Mouse (Mus musculus) induced T-regulatory cell, adult 2 months (primary cell): ENCODE measurements around the gene Naa35.
A peak's percentile ranks its signal among the peaks of the same experiment; 100 is the strongest.

Source experiments
- DNase-seq: peaks from one replicate; pipeline ENCODE4 v3.0.0-alpha.2; 2012; ENCODE audit warnings: low read depth

Naa35 gene

DNA sequence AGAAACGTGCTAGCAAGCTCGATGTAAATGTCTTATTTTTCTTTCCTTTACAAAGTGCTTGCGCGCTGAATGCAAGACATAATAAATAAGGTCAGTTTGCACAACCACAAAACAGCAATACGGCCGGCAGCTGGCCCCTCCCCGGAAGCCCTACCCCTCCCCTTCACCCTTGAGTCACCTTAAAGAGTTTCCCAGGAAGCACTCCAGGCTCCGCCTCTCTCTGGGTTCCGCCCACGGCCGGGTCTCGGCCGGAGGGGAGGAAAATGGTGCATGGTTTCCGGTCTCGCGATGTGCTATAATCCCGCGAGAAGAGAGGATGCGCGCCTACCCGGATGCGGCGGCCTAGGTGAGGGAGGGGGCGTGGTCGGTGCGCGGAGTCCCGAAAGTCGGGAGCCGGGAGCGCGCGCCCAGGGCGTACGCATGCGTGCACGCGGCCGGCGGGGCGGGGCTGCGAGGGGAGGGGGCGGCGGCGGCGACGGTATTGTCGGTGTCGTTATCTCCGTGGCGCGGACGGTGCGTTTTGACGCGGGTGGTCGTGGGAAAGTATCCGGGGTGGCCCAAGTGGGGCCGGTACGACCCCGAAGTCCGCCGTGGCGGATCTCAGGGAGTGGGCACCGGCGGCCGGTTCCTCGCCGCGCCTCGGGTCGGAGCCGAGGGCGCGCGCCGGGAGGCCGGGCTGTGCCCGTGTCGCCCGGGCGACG lies at the start of gene Naa35, which contains the start of gene Agtpbp1:
Naa35 (plus strand) TSS at position 313 of the 701 bp plus-strand sequence.
Agtpbp1 (minus strand) TSS at position 281 of the 701 bp plus-strand sequence.
- peak; percentile 100 for DNase-seq

GRCm38 (mm10) chr13:59535746-59536145 lies 49.3 kb upstream of the Naa35 start:
- no peak for DNase-seq

- DNase-seq = no peak
These were observed 48.4 kb upstream of the Naa35 start for GRCm38 (mm10) chr13:59536631-59537030.

DNA sequence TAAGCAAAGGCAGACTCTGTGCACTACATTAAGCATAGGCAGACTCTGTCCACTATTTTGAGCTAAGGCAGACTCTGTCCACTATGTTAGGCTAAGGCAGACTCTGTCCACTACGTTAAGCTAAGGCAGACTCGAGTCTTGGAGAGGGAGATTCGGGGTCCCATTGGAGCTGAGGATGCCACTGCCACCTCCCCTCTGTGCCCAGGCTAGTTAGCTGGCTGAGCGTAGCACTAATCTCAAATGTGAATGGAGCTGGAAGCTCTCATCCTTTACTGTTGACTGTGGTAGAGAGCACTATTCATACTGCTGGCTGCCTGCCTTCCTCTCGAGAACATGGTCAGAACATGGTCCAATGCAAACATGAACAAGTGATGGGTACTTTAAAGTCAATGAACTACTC lies 46.4 kb upstream of the Naa35 start:
- no peak for DNase-seq

DNA sequence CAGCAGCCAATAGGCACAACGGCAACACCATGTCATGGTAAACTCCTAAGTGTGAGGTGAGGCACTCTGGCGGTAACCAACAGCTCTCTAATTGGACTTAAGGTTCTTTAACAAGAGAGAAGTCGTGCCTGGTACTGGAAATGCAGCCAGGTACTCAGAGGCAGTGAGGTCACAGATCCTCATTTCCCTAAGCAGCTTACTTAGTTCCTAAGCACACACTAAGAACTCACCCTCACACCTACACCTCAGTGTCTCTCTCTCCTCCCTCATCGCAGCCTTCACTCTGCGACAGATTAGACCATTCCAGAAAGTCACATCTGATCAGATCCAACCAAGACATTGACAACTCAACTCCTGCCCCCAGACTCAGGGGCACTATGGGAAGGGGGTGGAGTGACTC lies 45.0 kb upstream of the Naa35 start:
- DNase-seq = no peak

GRCm38 (mm10) chr13:59542411-59542810 lies 42.6 kb upstream of the Naa35 start:
- no peak for DNase-seq

- no peak for DNase-seq
These were observed 38.0 kb upstream of the Naa35 start for GRCm38 (mm10) chr13:59547091-59547490.

DNA sequence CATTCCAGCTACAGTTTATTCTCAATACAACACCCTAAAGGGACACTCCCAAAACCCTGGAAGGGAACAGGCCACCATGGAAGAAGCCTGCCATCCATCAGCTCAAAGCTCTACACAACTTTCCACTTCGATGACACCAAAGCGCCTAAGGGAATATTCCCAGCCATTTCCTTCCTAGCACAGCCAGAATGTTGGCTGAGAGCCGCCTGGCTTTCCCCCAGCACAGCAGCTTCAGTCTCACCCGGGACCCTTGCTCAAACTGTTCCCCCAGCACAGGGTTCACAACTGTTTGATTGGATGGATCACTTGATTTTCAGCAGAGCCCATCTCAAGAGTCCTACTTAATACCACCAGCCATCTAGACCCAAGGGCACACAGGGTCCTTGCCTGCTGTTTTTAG lies 37.3 kb upstream of the Naa35 start:
- no peak for DNase-seq

- no peak for DNase-seq
These were observed 35.7 kb upstream of the Naa35 start for GRCm38 (mm10) chr13:59549318-59549798.

GRCm38 (mm10) chr13:59552286-59552685 lies 32.8 kb upstream of the Naa35 start:
- DNase-seq = no peak

- no peak for DNase-seq
These were observed 32.3 kb upstream of the Naa35 start for GRCm38 (mm10) chr13:59552751-59553150.

GRCm38 (mm10) chr13:59554772-59555505 lies 30.1 kb upstream of the Naa35 start:
- DNase-seq = no peak

- DNase-seq = no peak
These were observed 29.4 kb upstream of the Naa35 start for GRCm38 (mm10) chr13:59555613-59556192.

- peak; percentile 68 for DNase-seq
These were observed 28.4 kb upstream of the Naa35 start for GRCm38 (mm10) chr13:59556670-59557069.

- DNase-seq = peak; percentile 94
These were observed 27.7 kb upstream of the Naa35 start for GRCm38 (mm10) chr13:59557185-59557985.

- DNase-seq = no peak
These were observed 26.3 kb upstream of the Naa35 start for GRCm38 (mm10) chr13:59558776-59559175.

- DNase-seq = no peak
These were observed 22.6 kb upstream of the Naa35 start for GRCm38 (mm10) chr13:59562471-59562870.

DNA sequence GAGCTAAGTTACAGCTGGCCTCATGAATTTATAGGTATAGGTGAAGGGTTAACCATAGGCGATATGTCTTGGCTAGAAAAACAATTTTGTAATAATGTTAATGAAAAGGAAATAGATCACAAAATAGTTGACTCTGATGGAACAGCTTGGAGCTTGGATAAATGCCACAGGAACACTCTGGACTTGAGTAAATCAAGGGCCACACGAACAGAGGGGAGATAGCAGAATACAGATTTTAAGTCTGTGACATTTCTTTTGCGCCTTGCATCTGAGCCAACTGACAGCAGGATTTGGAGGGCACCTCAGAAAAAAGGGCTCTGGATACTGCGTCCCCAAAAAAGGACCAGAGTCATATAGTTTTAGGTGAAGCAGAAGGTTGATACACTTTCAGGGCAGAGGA lies 20.6 kb upstream of the Naa35 start:
- DNase-seq = no peak

DNA sequence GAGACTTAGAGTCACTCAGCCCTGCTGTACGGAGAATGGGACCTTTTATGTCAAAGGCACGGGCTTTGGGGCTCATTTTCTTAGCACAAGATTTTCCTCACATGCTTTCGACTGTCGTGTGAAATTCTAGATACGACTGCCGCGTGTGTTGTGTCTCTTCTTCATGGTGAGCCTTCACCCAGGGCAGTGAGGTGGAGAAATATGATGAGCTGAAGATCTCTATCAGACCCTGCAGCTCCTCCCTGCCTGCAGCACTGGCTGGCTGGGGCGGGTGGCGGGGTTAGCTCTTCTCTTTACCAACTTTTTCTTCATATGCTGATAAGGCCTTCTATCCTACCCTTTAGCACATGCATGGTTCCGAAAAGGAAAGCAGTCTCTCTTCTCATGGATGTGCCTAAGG lies 20.1 kb upstream of the Naa35 start:
- DNase-seq = no peak

DNA sequence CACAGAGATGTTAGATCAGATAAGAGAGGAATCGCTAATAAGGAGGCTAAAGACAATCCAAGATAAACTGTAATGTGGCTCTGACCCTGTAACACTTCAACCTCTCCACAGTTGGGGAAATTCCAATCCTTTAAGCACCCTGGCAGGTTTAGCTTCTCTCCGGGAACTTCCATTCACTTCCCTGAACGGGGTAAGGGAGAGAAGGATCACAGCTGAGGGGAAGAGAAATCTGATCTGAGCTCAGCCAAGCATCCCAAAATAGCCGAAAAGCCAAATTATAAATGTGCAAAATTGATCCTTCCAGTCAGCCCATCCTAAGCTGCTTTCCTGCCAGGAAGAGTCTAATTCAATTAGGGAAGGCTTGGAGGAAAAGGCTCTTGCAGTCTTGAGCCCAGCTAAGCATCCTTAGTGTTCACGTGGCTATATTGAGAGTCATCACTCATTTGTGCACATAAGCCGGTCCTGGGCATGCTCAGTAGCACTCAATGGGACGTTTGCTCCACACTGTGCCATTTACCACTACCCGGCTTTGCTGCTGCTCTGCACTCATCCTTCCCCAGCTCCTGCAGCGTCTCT lies 19.0 kb upstream of the Naa35 start:
- no peak for DNase-seq

DNA sequence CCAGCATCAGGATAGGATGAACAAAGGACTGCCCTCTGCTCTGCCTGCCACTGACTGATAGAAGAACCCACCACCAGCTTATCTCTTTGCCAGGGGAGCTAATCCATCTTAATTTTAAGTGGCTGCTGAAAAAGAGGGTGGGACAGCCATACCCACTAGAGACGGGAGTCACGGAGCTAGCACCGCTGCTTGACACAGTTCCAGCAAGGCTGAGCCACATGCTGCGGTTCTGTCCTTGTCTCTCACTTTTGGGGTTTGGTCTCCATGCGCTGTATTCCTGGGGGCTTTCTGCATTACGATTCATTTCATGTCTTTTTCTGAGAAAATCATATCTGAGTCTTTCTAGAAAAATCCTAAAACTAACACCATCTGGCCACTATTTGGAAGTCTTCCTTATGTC lies 14.0 kb upstream of the Naa35 start:
- DNase-seq = no peak

- no peak for DNase-seq
These were observed 12.5 kb upstream of the Naa35 start for GRCm38 (mm10) chr13:59572549-59572948.
